Mouse (Mus musculus) frontal cortex, postnatal 10 days (tissue): ENCODE results near the gene Snupn.
"Not testable (repeated sequence)": the region's sequence is repeated elsewhere in the genome, so short reads cannot be mapped to it uniquely, and the experiment has no call there.

Source experiments
- DNase-seq, 2 experiments: peaks; one replicate each; pipeline ENCODE4 v3.0.0; 2022; ENCODE audit warnings: low spot score in 2 of 2, mixed read lengths in 1 of 2

Gene Snupn

GRCm38 (mm10) chr9:56950414-56951400 lies at the start of gene Snupn:
TSS of gene Snupn (plus strand) at chr9:56950878.
- peak; percentile 92 to 96 for DNase-seq

DNA sequence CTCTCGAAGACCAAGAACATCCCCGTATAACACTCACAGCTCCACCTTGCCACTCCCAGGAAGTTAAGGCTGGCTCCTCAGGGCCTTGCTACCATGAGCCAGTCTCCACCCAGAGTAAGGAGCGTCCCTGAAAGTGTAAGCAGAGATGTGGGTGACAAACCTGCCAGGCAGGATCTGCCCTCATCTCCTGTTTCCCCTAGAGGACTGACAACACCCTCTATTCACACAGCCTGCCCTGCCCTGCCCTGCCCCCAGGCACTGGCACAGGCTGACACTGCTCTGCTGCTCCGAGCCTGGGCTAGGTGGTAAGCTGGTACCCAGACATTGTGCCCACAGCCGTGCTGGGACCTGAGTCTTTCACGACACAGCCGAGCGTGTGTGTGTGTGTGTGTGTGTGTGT lies 49.5 kb upstream of the Snupn start:
- no peak for DNase-seq

DNA sequence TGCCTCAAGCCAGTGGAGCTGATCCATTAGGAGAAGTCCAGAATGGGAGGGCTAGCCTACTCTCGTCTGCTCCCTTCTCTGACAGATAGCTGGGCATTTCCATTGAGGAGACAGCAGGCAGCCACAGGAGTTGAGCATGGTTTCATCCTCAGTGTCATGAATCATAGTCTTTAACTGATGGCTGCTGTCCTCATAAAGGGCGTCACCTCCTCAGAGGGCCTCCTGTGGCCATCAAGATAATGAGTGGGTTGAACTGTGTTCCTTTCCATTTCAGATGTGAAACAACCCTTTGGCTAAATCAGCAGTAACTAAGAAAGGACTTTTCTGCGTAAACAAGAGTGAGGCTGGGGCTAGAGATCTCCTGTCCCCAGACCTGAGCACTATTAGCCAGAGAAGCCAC lies 47.0 kb upstream of the Snupn start:
- no peak for DNase-seq

DNA sequence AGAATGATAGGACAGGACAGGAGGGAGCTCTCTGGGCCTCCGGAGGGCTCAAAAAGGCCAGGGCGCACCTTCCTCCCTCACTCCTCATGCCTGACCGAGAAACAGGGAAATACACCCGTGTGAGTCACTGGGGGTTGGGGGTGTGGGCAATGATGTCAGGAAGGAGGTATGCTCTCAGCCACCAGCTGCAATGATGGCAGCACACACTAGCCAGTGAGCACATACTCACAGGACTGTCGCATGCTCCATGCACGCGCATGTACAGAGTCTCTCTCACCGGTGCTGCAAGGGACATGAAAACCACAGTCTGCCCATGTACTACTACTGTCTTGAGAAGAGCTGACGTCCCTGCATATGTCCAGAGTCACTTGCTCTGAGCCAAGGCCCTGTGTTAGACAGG lies 43.1 kb upstream of the Snupn start:
- no peak for DNase-seq

DNA sequence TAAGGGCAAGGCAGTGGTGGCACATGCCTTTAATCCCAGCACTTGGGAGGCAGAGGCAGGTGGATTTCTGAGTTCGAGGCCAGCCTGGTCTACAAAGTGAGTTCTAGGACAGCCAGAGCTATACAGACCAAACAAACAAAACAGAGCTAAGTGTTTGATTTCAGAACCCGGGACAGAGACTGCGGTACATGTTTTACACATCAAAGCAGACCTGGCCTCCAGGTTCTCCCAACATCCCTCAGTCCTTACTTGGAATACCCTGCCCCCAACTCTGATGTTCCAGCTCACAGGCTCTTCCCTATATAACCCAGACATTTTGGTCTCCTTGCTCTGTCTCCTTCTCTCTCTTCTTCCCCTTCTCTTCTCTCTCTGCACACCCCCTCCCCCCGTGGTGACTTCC lies 40.7 kb upstream of the Snupn start:
- DNase-seq: not testable (repeated sequence)

DNA sequence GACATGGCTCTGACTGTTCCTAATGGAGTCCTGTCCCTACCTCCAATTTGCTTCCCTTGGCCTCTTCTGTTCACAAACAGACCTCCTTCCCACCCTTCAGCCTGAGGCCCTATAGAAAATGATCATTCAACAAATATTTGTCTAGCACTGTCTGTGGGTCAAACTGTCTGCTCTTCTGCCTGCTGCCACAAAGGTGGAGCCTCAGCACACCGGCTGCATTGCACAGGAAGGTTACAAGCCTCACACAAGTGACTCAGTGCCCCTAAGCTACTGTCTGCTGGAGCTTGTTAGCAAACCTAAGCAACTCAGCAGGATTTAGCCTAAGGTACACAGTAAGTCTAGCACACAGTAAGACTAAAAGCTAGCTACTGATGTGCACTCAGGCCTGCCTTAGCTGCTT lies 39.7 kb upstream of the Snupn start:
- DNase-seq: no peak

DNA sequence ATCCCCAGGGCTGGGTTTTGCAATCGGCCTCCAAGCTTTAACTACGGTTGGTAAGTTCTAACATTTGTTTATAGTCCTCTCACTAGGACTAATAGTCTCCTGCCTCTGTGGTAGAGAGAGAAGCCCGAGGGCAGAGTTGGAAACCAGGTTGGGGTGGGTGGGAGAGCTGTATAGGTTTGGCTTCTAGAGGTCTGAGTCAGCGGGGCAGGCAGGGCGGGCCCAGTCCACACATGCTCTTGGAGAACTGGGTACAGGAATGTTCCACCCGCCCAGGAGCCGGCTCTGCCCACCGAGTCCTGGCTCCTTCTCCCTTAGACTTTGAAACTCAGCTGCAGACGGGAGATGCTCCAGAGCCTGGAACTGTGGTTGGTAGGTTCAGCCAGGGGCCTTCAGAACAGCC lies 36.7 kb upstream of the Snupn start:
- DNase-seq: no peak

GRCm38 (mm10) chr9:56915116-56915515 lies 35.6 kb upstream of the Snupn start:
- DNase-seq: no peak

DNA sequence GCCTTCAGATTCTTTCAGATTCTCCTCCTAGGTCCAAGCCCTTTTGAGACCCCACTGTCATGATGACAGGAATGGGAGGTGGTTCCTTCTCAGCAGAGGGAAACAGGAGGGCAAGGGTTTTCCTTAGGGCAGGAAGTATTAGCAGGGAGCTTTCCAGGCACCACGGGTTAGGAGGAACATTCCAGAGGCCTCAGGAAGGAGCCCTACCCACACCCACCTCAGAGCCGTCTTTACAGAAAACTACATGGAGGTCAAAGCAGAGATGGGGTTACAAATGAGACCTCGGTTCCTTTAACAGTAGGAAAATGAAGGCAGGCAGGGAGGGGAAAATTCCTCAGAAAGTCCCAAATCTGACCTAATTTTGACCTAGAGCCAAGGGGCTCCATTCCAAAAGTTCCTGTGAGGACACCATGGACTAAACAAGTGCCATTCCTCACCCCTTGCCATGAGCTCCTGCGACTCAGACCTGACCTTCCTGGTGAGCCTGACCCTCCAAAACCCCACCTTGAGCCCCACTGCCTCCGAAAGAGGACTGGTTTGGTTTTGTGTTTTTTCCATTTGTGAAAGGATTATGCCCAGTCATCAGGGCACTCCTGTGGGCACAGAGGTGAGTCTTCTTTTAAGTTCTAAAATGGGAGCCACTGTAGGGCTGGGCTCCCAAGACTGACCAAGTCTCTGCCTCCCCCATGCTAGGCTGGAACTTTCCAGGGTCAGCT lies 34.8 kb upstream of the Snupn start:
- no peak for DNase-seq

GRCm38 (mm10) chr9:56917131-56917530 lies 33.5 kb upstream of the Snupn start:
- no peak for DNase-seq

- DNase-seq: no peak
Observed at GRCm38 (mm10) chr9:56918466-56918865, 32.2 kb upstream of the Snupn start.

GRCm38 (mm10) chr9:56922746-56923145 lies 27.9 kb upstream of the Snupn start:
- DNase-seq: no peak

- DNase-seq: no peak
Observed at GRCm38 (mm10) chr9:56923841-56924650, 26.6 kb upstream of the Snupn start.

DNA sequence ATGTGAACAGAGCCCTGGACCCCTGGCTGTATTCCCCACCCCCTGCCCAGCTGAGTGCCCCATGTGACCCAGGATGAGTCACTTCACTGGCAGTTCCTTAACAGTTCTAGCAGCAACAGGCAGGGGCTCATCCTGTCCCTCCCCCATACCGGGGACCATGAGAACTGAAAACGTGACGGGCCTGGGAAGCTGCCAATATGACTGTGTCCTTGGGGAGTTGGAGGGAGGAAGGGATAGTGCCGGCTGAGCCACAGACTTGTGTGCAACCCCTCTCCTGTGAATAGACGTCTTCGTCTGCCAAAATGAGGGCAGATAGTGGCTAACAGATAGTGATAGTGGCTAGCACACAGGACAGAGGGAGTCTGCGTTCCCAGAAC lies 26.0 kb upstream of the Snupn start:
- peak in 1 of 2 experiments; percentile 48 for DNase-seq

GRCm38 (mm10) chr9:56925291-56926024 lies 25.2 kb upstream of the Snupn start:
- no peak for DNase-seq

- DNase-seq: no peak
Observed at GRCm38 (mm10) chr9:56926025-56926360, 24.7 kb upstream of the Snupn start.

DNA sequence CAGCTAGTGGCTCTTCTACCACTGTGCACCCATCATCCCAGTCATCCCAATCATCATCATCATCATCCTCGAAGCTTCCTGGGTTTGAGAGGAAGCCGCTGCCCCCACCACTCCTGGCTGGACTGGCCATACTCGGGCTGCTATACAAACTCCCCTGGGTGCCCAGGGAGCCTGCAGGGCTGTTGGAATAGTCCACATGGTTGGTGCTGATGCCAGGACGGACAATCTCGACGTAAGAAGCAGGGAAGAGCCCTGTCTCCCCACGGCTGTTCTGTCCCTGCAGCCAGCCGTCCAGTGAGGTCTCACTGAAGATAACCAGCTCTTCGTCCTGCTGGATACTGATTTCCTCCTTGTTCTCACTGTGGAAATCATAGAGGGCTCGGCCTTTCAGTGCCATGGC lies 24.3 kb upstream of the Snupn start:
- no peak for DNase-seq

- DNase-seq: no peak
Observed at GRCm38 (mm10) chr9:56927191-56928012, 23.3 kb upstream of the Snupn start.

DNA sequence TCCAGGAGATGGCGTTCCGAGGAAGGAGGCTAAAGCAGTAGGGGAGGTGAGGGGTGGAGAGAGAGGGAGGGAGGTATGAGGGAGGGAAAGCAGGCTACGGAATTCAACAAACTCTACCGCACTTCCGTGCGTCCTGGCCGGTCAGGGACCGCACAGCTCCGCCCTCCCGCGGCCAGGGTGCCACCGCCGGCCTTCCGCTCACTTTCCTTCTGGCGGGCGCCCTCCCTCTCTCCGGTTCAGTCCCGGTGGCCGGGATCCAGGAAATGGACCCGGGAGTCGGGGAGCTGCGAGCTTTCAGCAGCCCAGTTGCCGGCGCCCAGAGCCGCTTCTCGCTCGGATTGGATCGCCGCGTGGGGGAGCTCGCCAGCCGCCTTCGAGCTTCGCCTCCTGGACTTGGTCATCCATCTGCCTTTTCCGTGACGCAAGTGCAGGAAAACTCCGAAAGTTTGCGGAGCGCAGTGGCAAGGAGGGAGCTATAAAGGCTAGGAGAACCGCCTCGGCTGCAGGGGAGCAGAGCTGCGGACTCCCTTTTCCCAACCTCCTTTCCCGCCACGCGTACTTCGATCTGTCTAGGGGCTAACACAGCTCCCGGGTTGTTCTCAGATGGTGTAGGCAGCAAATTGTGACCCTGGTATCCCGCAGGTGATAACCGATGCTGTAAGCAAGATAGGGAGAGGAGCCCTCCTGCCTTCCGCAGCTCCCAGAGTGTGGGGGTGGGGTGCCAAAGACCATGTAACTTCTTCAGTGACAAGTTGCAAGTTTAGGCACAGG lies 22.5 kb upstream of the Snupn start, which contains the start of gene Snx33:
Snx33 (minus strand) TSS at position 331 of the 771 bp plus-strand sequence.
- peak; percentile 61 to 83 for DNase-seq

GRCm38 (mm10) chr9:56929496-56929895 lies 21.2 kb upstream of the Snupn start:
- no peak for DNase-seq
